Mouse (Mus musculus) adrenal gland, postnatal 36 days (tissue): ENCODE measurements around the gene Gm45808. TPM values are rescaled to one million over a fixed set of nuclear protein-coding genes. Genes with fewer than 3 reads are reported as not detected.

Experiments
- DNase-seq, 2 experiments: peaks; one replicate each; pipeline ENCODE4 v3.0.0; 2021; ENCODE audit warnings: mixed read lengths in 1 of 2
- microRNA-seq: library from miRNA; unstranded; fragments of <30 nt; microRNA quantifications from one replicate; pipeline ENCODE4 v1.2.0, GENCODE M21; 2021
- total RNA-seq, 2 experiments: library from RNA; stranded (reverse); gene quantifications; 2 replicates each; pipeline ENCODE4 v1.2.3; 2021

Gene Gm45808
- total RNA-seq, 2 experiments from 2014 or later, result 39.2 to 52.3 TPM

- peak in 1 of 2 experiments; percentile 64 for DNase-seq
These were observed 39.2 kb downstream of the Gm45808 start for GRCm38 (mm10) chr7:45447325-45447990.

GRCm38 (mm10) chr7:45446589-45446988, 40.0 kb downstream of the Gm45808 start:
- no peak for DNase-seq

- DNase-seq, result peak in 1 of 2 experiments; percentile 57
These were observed 42.8 kb downstream of the Gm45808 start for GRCm38 (mm10) chr7:45443526-45444420.

- DNase-seq, result no peak
These were observed 48.9 kb downstream of the Gm45808 start, which contains the start of gene Ruvbl2 for GRCm38 (mm10) chr7:45437521-45438276. Ruvbl2 (minus strand) TSS chr7:45438096.

GRCm38 (mm10) chr7:45437046-45437445, 49.6 kb downstream of the Gm45808 start:
- DNase-seq, result no peak

- no peak for DNase-seq
These were observed 50.2 kb downstream of the Gm45808 start for GRCm38 (mm10) chr7:45436444-45436843.

DNA sequence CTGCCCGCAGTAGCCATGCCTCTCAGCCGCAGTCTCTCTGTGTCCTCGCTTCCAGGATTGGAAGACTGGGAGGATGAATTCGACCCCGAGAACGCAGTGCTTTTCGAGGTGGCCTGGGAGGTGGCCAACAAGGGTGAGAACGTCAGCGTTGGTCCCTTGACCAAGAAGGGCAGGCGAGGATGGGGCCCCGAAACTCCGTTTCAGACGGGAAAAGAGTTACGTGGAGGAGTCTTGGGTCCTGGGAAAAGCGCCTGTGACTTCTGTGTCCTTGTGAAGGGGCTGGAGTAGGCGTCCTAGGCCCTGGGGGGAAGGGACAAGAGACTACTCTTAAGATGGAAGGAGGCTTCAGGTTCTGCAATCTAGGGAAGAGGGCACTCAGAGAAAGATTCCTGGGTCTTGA, 51.6 kb downstream of the Gm45808 start:
- peak in 1 of 2 experiments; percentile 45 for DNase-seq

- peak; percentile 100 for DNase-seq
These were observed 52.2 kb downstream of the Gm45808 start, which contains the start of gene Gys1 for GRCm38 (mm10) chr7:45434203-45435015. Gys1 (plus strand) TSS chr7:45434844.

DNA sequence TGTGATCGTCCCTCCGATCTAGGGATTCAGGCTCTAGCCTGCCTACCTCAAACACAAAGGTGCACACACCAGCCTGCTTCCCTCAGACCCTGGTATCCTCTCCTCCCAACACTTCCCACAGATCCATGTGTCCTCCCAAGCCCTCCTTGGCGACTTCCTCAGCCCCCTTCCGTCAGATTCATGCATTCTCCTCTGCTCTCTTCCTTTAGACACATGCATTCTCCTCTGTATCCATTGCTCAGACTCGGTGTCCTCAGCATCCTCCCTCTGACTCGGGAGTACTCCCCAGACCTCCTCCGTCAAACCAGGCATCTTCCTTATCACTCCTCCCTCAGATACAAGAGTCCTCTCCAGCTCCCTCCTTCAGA, 52.8 kb downstream of the Gm45808 start:
- no peak for DNase-seq

DNA sequence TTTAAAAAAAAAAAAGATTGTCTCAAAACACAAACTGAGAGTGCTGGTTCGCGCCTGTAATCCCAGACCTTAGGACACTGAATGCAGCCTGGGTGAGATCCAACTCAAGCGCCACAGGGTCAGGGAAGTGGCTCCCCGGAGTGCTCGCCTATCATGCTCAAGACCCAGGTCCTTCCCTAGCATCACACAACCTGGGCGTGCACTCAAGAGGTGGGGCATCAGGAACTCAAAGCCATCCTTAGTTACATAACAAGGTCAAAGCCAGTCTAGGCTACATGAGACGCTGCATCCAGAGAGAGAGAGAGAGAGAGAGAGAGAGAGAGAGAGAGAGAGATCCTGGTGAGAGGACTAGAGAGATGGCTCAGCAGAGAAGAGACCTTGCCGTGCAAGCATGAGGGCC, 60.1 kb downstream of the Gm45808 start:
- no peak for DNase-seq

DNA sequence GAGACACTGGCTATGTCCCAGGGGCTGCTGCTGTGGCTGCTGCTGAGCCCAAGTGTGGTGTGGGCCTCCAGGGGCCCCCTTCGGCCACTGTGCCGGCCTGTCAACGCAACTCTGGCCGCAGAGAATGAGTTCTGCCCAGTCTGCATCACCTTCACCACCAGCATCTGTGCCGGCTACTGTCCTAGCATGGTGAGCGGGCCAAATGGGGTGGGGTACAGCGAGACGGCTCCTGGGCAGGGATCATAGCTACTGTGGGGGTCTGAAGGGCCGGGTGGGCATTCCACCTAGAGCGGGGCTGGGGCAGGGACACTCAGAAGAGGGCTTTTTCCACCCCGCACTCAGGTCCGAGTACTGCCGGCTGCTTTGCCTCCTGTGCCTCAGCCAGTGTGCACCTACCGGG, 65.4 kb downstream of the Gm45808 start:
- DNase-seq, result no peak

DNA sequence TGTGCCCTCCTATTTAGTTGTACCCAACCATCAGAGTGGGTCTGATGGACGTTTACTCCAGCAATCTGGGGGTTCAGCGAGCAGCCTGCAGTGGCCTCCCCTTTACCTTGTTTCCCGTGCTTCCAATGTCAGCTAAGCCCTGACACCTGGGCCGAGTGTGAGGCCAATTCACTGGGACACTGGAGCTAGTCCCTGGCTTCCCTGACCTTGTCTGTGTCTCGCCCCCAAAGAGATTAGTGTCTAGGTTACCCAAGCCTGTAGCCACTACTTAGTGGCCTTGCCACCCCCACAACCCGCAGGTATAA, 66.0 kb downstream of the Gm45808 start, which contains the start of gene Lhb:
Gene Lhb, plus strand, starts transcription at position 206 of the 305 bp plus-strand sequence.
- DNase-seq, result no peak

GRCm38 (mm10) chr7:45419859-45420614, 66.6 kb downstream of the Gm45808 start:
- no peak for DNase-seq

DNA sequence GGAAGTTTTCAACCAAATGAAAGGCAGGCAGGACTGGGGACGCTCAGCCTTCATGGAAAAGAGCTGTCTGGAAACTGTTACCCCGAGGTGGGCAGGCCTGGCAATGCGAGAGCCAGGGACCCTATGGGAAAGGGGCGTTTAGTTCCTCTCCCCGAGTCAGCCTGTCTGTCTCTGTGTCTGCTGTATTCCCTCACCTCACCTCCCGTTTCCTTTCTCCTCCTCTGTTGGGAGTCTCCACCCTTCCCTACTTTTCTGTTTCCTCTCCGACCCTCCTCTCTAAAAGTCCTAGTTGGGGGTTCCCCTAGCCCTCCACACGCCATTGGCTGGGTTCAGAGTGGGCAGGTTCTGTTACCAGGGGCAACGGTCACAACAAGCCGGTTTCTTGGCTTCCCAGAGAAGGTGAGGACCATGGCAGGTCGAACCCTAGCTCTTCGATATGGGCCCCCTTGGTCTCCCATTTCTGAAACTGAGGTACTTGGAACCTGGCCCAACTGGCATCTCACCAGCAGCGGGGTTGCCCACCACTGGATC, 68.6 kb downstream of the Gm45808 start:
- DNase-seq, result no peak

Small RNA genes lying within 50 kb of the gene (microRNA-seq; reads per million reads assigned to microRNA genes)
- gene Gm22133, result 0.75 reads per million

Other genes with a start within 250 kb of the Gm45808 start
- 1 to 10 TPM; 2.2 to 4.1 TPM for gene Cd37, start 247.7 kb downstream of the Gm45808 start, total RNA-seq
- not detected for gene Slc6a16, start 245.7 kb downstream of the Gm45808 start, total RNA-seq
- gene Slc6a21, start 209.3 kb downstream of the Gm45808 start, total RNA-seq, result under 1 TPM in 1 of 2 experiments, not detected in 1; 0.13 TPM
- gene Trpm4, start 153.0 kb downstream of the Gm45808 start, total RNA-seq, result 1 to 10 TPM; 5.7 to 8.5 TPM
- under 1 TPM in 1 of 2 experiments, not detected in 1; 0.13 TPM for gene Hrc, start 151.5 kb downstream of the Gm45808 start, total RNA-seq
- 1 to 10 TPM; 1.5 to 1.7 TPM for gene Ppfia3, start 119.8 kb downstream of the Gm45808 start, total RNA-seq
- gene Lin7b, start 116.2 kb downstream of the Gm45808 start, total RNA-seq, result 1 to 10 TPM in 1 of 2 experiments, under 1 TPM in 1; 0.70 to 2.8 TPM
- gene Snrnp70, start 91.1 kb downstream of the Gm45808 start, total RNA-seq, result 100 to 1,000 TPM; 223 to 308 TPM
- gene Kcna7, start 81.2 kb downstream of the Gm45808 start, total RNA-seq, result not detected
- not detected for gene Ntf5, start 73.1 kb downstream of the Gm45808 start, total RNA-seq
- not detected for gene Lhb, start 66.0 kb downstream of the Gm45808 start, total RNA-seq
- gene Gys1, start 52.0 kb downstream of the Gm45808 start, total RNA-seq, result 10 to 100 TPM; 41.7 to 43.9 TPM
- 10 to 100 TPM; 50.3 to 56.3 TPM for gene Ruvbl2, start 48.7 kb downstream of the Gm45808 start, total RNA-seq
- 1,000 to 10,000 TPM in 1 of 2 experiments, 100 to 1,000 TPM in 1; 896 to 1,448 TPM for gene Ftl1, start 26.9 kb downstream of the Gm45808 start, total RNA-seq
- gene Bax, start 19.9 kb downstream of the Gm45808 start, total RNA-seq, result 10 to 100 TPM; 60.1 to 64.5 TPM
- 1 to 10 TPM in 1 of 2 experiments, under 1 TPM in 1; 0.86 to 2.1 TPM for gene Tulp2, start 4.9 kb downstream of the Gm45808 start, total RNA-seq
- 10 to 100 TPM; 57.8 to 75.6 TPM for gene Dhdh, start 2.0 kb upstream of the Gm45808 start, total RNA-seq
- gene Nucb1, start 23.6 kb upstream of the Gm45808 start, total RNA-seq, result 100 to 1,000 TPM; 263 to 267 TPM
- gene Ppp1r15a, start 39.5 kb upstream of the Gm45808 start, total RNA-seq, result 10 to 100 TPM; 45.7 to 68.4 TPM
- 1 to 10 TPM; 3.5 to 4.2 TPM for gene Plekha4, start 39.5 kb upstream of the Gm45808 start, total RNA-seq
- 1 to 10 TPM in 1 of 2 experiments, under 1 TPM in 1; 0.56 to 1.2 TPM for gene Hsd17b14, start 68.1 kb upstream of the Gm45808 start, total RNA-seq
- 100 to 1,000 TPM; 165 to 289 TPM for gene Bcat2, start 83.3 kb upstream of the Gm45808 start, total RNA-seq
- gene Fgf21, start 128.7 kb upstream of the Gm45808 start, total RNA-seq, result under 1 TPM in 1 of 2 experiments, not detected in 1; 0.33 TPM
- gene Fut1, start 130.5 kb upstream of the Gm45808 start, total RNA-seq, result not detected
- gene Izumo1, start 135.0 kb upstream of the Gm45808 start, total RNA-seq, result under 1 TPM; 0.16 to 0.20 TPM
- 10 to 100 TPM; 18.7 to 26.0 TPM for gene Rasip1, start 140.7 kb upstream of the Gm45808 start, total RNA-seq
- gene Mamstr, start 153.2 kb upstream of the Gm45808 start, total RNA-seq, result 10 to 100 TPM in 1 of 2 experiments, 1 to 10 TPM in 1; 3.0 to 11.0 TPM
- under 1 TPM in 1 of 2 experiments, not detected in 1; 0.17 TPM for gene Fut2, start 179.6 kb upstream of the Gm45808 start, total RNA-seq
- gene Ntn5, start 197.2 kb upstream of the Gm45808 start, total RNA-seq, result under 1 TPM; 0.23 to 0.83 TPM
- gene Sec1, start 207.6 kb upstream of the Gm45808 start, total RNA-seq, result under 1 TPM; 0.23 to 0.99 TPM
- 10 to 100 TPM in 1 of 2 experiments, 1 to 10 TPM in 1; 8.6 to 10.2 TPM for gene Car11, start 213.0 kb upstream of the Gm45808 start, total RNA-seq
- gene Dbp, start 218.3 kb upstream of the Gm45808 start, total RNA-seq, result 100 to 1,000 TPM; 125 to 262 TPM
- 1,000 to 10,000 TPM; 1,050 to 1,062 TPM for gene Rpl18, start 228.6 kb upstream of the Gm45808 start, total RNA-seq
- 10 to 100 TPM; 35.5 to 35.6 TPM for gene Sphk2, start 231.2 kb upstream of the Gm45808 start, total RNA-seq
- under 1 TPM; 0.36 to 0.46 TPM for gene Fam83e, start 234.4 kb upstream of the Gm45808 start, total RNA-seq
- gene Spaca4, start 239.0 kb upstream of the Gm45808 start, total RNA-seq, result not detected